Mouse (Mus musculus): Measurements from ENCODE around the gene Hacd2. TPM values are rescaled to one million over a fixed set of nuclear protein-coding genes. Genes with fewer than 3 reads are reported as not detected.
A peak's percentile ranks its signal among the peaks of the same experiment; 100 is the strongest.

The Hacd2 gene
- polyA plus RNA-seq, 1 experiment: 10.6 TPM

GRCm38 (mm10) chr16:35016491-35016890, 5.7 kb upstream of the Hacd2 start:
- Histone ChIP-seq H3K4me1 (ENCODE audit: control insufficient read depth, insufficient read depth, low read length) (no peaks in the 10 kb centered on the region), H3K4me3 (replicated peaks; ENCODE audit: control insufficient read depth, low read depth, low read length) (no peak overlapping the region), H3K27ac (ENCODE audit: control insufficient read depth, insufficient read depth, low read depth, low read length, poor library complexity) (no peak overlapping the region)
- WGBS: 70% methylated on average over 3 of the region's 3 CpGs
- no peak for TF ChIP-seq CTCF (IDR thresholded peaks at IDR 0.05; ENCODE audit: control insufficient read depth, insufficient read depth, low read length)
- no peak for TF ChIP-seq POLR2A (IDR thresholded peaks at IDR 0.05; ENCODE audit: borderline replicate concordance, control insufficient read depth, low read depth, low read length)

- no peak overlapping the region for H3K27ac ChIP-seq (ENCODE audit: control insufficient read depth, insufficient read depth, low read depth, low read length, poor library complexity)
- H3K4me1 ChIP-seq (ENCODE audit: control insufficient read depth, insufficient read depth, low read length): no peaks in the 10 kb centered on the region; the same call in 1 of the 2 replicates
- WGBS: 86% methylated on average over 1 of the region's 1 CpGs
- no peak for TF ChIP-seq POLR2A (IDR thresholded peaks at IDR 0.05; ENCODE audit: borderline replicate concordance, control insufficient read depth, low read depth, low read length)
- TF ChIP-seq CTCF (IDR thresholded peaks at IDR 0.05; ENCODE audit: control insufficient read depth, insufficient read depth, low read length): no peak
- H3K4me3 ChIP-seq (replicated peaks; ENCODE audit: control insufficient read depth, low read depth, low read length): no peak overlapping the region
Observed at GRCm38 (mm10) chr16:35018470-35018974, 3.7 kb upstream of the Hacd2 start.

- TF ChIP-seq CTCF (IDR thresholded peaks at IDR 0.05; ENCODE audit: control insufficient read depth, insufficient read depth, low read length) (no peak), POLR2A (IDR thresholded peaks at IDR 0.05; ENCODE audit: borderline replicate concordance, control insufficient read depth, low read depth, low read length) (no peak)
- H3K27ac ChIP-seq (ENCODE audit: control insufficient read depth, insufficient read depth, low read depth, low read length, poor library complexity): no peak overlapping the region
- H3K4me1 ChIP-seq (ENCODE audit: control insufficient read depth, insufficient read depth, low read length): no peaks in the 10 kb centered on the region; the same call in 1 of the 2 replicates
- H3K4me3 ChIP-seq (replicated peaks; ENCODE audit: control insufficient read depth, low read depth, low read length): peak overlapping the region; percentile 38
- WGBS: 52% methylated on average over 5 of the region's 5 CpGs
Observed at GRCm38 (mm10) chr16:35021903-35022241, 356 bp upstream of the Hacd2 start.

GRCm38 (mm10) chr16:35023138-35023735, 1.0 kb downstream of the Hacd2 start:
- TF ChIP-seq CTCF (IDR thresholded peaks at IDR 0.05; ENCODE audit: control insufficient read depth, insufficient read depth, low read length) (no peak), POLR2A (IDR thresholded peaks at IDR 0.05; ENCODE audit: borderline replicate concordance, control insufficient read depth, low read depth, low read length) (no peak)
- Histone ChIP-seq H3K27ac (ENCODE audit: control insufficient read depth, insufficient read depth, low read depth, low read length, poor library complexity) (no peak overlapping the region; the same call in 1 of the 2 replicates), H3K4me1 (ENCODE audit: control insufficient read depth, insufficient read depth, low read length) (no peaks in the 10 kb centered on the region; the same call in 1 of the 2 replicates), H3K4me3 (replicated peaks; ENCODE audit: control insufficient read depth, low read depth, low read length) (peak overlapping the region; percentile 69)
- 22% methylated on average over 8 of the region's 8 CpGs for WGBS

GRCm38 (mm10) chr16:35024300-35024699, 2.1 kb downstream of the Hacd2 start:
- Histone ChIP-seq H3K4me1 (ENCODE audit: control insufficient read depth, insufficient read depth, low read length) (no peaks in the 10 kb centered on the region; the same call in 1 of the 2 replicates), H3K27ac (ENCODE audit: control insufficient read depth, insufficient read depth, low read depth, low read length, poor library complexity) (no peak overlapping the region), H3K4me3 (replicated peaks; ENCODE audit: control insufficient read depth, low read depth, low read length) (no peak overlapping the region)
- 90% methylated on average over 5 of the region's 5 CpGs for WGBS
- TF ChIP-seq POLR2A (IDR thresholded peaks at IDR 0.05; ENCODE audit: borderline replicate concordance, control insufficient read depth, low read depth, low read length): no peak
- 0 out of 2 replicates have a peak, but pooled peaks have one; percentile 15 for TF ChIP-seq CTCF (IDR thresholded peaks at IDR 0.05; ENCODE audit: control insufficient read depth, insufficient read depth, low read length)

- H3K4me3 ChIP-seq (replicated peaks; ENCODE audit: control insufficient read depth, low read depth, low read length): no peak overlapping the region
- no peaks in the 10 kb centered on the region; the same call in 1 of the 2 replicates for H3K4me1 ChIP-seq (ENCODE audit: control insufficient read depth, insufficient read depth, low read length)
- 81% methylated on average over 4 of the region's 4 CpGs for WGBS
- no peak overlapping the region for H3K27ac ChIP-seq (ENCODE audit: control insufficient read depth, insufficient read depth, low read depth, low read length, poor library complexity)
- no peak for TF ChIP-seq CTCF (IDR thresholded peaks at IDR 0.05; ENCODE audit: control insufficient read depth, insufficient read depth, low read length)
- no peak for TF ChIP-seq POLR2A (IDR thresholded peaks at IDR 0.05; ENCODE audit: borderline replicate concordance, control insufficient read depth, low read depth, low read length)
Observed at GRCm38 (mm10) chr16:35025347-35025746, 3.1 kb downstream of the Hacd2 start.

GRCm38 (mm10) chr16:35033241-35033640, 11.0 kb downstream of the Hacd2 start:
- TF ChIP-seq CTCF (IDR thresholded peaks at IDR 0.05; ENCODE audit: control insufficient read depth, insufficient read depth, low read length) (no peak), POLR2A (IDR thresholded peaks at IDR 0.05; ENCODE audit: borderline replicate concordance, control insufficient read depth, low read depth, low read length) (no peak)
- no peak overlapping the region for H3K4me3 ChIP-seq (replicated peaks; ENCODE audit: control insufficient read depth, low read depth, low read length)
- 66% methylated on average over 3 of the region's 3 CpGs for WGBS
- H3K4me1 ChIP-seq (ENCODE audit: control insufficient read depth, insufficient read depth, low read length): no peaks in the 10 kb centered on the region
- no peak overlapping the region for H3K27ac ChIP-seq (ENCODE audit: control insufficient read depth, insufficient read depth, low read depth, low read length, poor library complexity)

- TF ChIP-seq POLR2A (IDR thresholded peaks at IDR 0.05; ENCODE audit: borderline replicate concordance, control insufficient read depth, low read depth, low read length): no peak
- no peak for TF ChIP-seq CTCF (IDR thresholded peaks at IDR 0.05; ENCODE audit: control insufficient read depth, insufficient read depth, low read length)
- Histone ChIP-seq H3K27ac (ENCODE audit: control insufficient read depth, insufficient read depth, low read depth, low read length, poor library complexity) (no peak overlapping the region), H3K4me3 (replicated peaks; ENCODE audit: control insufficient read depth, low read depth, low read length) (no peak overlapping the region), H3K4me1 (ENCODE audit: control insufficient read depth, insufficient read depth, low read length) (no peaks in the 10 kb centered on the region)
- 28% methylated on average over 8 of the region's 8 CpGs for WGBS
Observed at GRCm38 (mm10) chr16:35033809-35034577, 11.8 kb downstream of the Hacd2 start.
